Mouse (Mus musculus): ENCODE measurements around the gene Bri3.
A peak's percentile ranks its signal among the peaks of the same experiment; 100 is the strongest.

Bri3 gene

GRCm38 (mm10) chr5:144234222-144234621 lies 10.0 kb upstream of the Bri3 start:
- DNase-seq (ENCODE audit: low spot score in 2 of 2): no peak

GRCm38 (mm10) chr5:144234714-144235113 lies 9.5 kb upstream of the Bri3 start:
- DNase-seq (ENCODE audit: low spot score in 2 of 2): no peak

- DNase-seq (ENCODE audit: low spot score in 2 of 2): no peak
These were observed 5.3 kb upstream of the Bri3 start for GRCm38 (mm10) chr5:144238969-144239368.

- DNase-seq (ENCODE audit: low spot score in 2 of 2): no peak
These were observed 1.4 kb downstream of the Bri3 start for GRCm38 (mm10) chr5:144245592-144245991.

GRCm38 (mm10) chr5:144246669-144247068 lies 2.4 kb downstream of the Bri3 start:
- no peak for DNase-seq (ENCODE audit: low spot score in 2 of 2)

- DNase-seq (ENCODE audit: low spot score in 2 of 2): no peak
These were observed 3.1 kb downstream of the Bri3 start for GRCm38 (mm10) chr5:144247307-144247706.

GRCm38 (mm10) chr5:144247906-144248585 lies 3.8 kb downstream of the Bri3 start:
- DNase-seq (ENCODE audit: low spot score in 2 of 2): no peak

GRCm38 (mm10) chr5:144249871-144250270 lies 5.6 kb downstream of the Bri3 start:
- peak in 1 of 2 experiments; percentile 36 for DNase-seq (ENCODE audit: low spot score in 2 of 2)

- no peak for DNase-seq (ENCODE audit: low spot score in 2 of 2)
These were observed 7.8 kb downstream of the Bri3 start for GRCm38 (mm10) chr5:144251876-144252577.

- no peak for DNase-seq (ENCODE audit: low spot score in 2 of 2)
These were observed 9.0 kb downstream of the Bri3 start for GRCm38 (mm10) chr5:144253212-144253611.

GRCm38 (mm10) chr5:144254122-144254810 lies 10.0 kb downstream of the Bri3 start:
- peak; percentile 31 to 62 for DNase-seq (ENCODE audit: low spot score in 2 of 2)

GRCm38 (mm10) chr5:144254811-144255631 lies 10.8 kb downstream of the Bri3 start:
- peak; percentile 73 to 88 for DNase-seq (ENCODE audit: low spot score in 2 of 2)

- peak; percentile 53 to 58 for DNase-seq (ENCODE audit: low spot score in 2 of 2)
These were observed 11.6 kb downstream of the Bri3 start for GRCm38 (mm10) chr5:144255632-144256540.

GRCm38 (mm10) chr5:144256541-144256870 lies 12.3 kb downstream of the Bri3 start:
- DNase-seq (ENCODE audit: low spot score in 2 of 2): no peak

GRCm38 (mm10) chr5:144256888-144257287 lies 12.7 kb downstream of the Bri3 start:
- DNase-seq (ENCODE audit: low spot score in 2 of 2): no peak

GRCm38 (mm10) chr5:144257451-144258110 lies 13.3 kb downstream of the Bri3 start:
- DNase-seq (ENCODE audit: low spot score in 2 of 2): no peak

GRCm38 (mm10) chr5:144258131-144258611 lies 13.9 kb downstream of the Bri3 start:
- no peak for DNase-seq (ENCODE audit: low spot score in 2 of 2)

- DNase-seq (ENCODE audit: low spot score in 2 of 2): no peak
These were observed 14.4 kb downstream of the Bri3 start for GRCm38 (mm10) chr5:144258687-144259086.

GRCm38 (mm10) chr5:144259228-144259627 lies 15.0 kb downstream of the Bri3 start:
- no peak for DNase-seq (ENCODE audit: low spot score in 2 of 2)

GRCm38 (mm10) chr5:144260464-144260863 lies 16.2 kb downstream of the Bri3 start:
- no peak for DNase-seq (ENCODE audit: low spot score in 2 of 2)

All from spleen, postnatal 10 days (tissue).